In genomic region chr7:29364052-29364451, GRCm38 (mm10) we compare ENCODE assay signal across 7 mouse cellular contexts.
A peak's percentile ranks its signal among the peaks of the same experiment; 100 is the strongest.
DNase-seq lines count a peak whose midpoint lies in the region; ATAC-seq and TF ChIP-seq lines count a peak whose summit lies in the region.

No protein-coding gene starts in this region.

- peak; percentile 16; the same call in 1 of the 2 replicates for TF ChIP-seq CTCF in bone marrow, adult 2 months (IDR thresholded peaks at IDR 0.05; ENCODE audit: control insufficient read depth, insufficient read depth, low read length)
- TF ChIP-seq CTCF in embryonic fibroblast, embryonic 13.5 days (IDR thresholded peaks at IDR 0.05; ENCODE audit: borderline replicate concordance, insufficient read depth, low read length) = peak; percentile 40; the same call in 1 of the 2 replicates
- TF ChIP-seq CTCF in midbrain, postnatal 0 days (IDR thresholded peaks at IDR 0.05) = peak; percentile 82

- H3K36me3 ChIP-seq in midbrain, postnatal 0 days (ENCODE audit: insufficient read depth, low read length) = peaks cover 17% of the 10 kb centered on the region

- H3K9ac ChIP-seq in midbrain, postnatal 0 days (replicated peaks; ENCODE audit: low read length, poor library complexity, severe bottlenecking) = no peak overlapping the region

- no peak for TF ChIP-seq POLR2A in bone marrow, adult 2 months (IDR thresholded peaks at IDR 0.05; ENCODE audit: borderline replicate concordance, control insufficient read depth, low read depth, low read length)
- no peak for TF ChIP-seq POLR2A in embryonic fibroblast, embryonic 13.5 days (IDR thresholded peaks at IDR 0.05; ENCODE audit: low read depth, low read length)

- peak; percentile 61 for DNase-seq in ovary, postnatal 36 days (ENCODE audit: low spot score)
- no peak for DNase-seq in ovary, postnatal 14 days (ENCODE audit: low spot score)
- peak; percentile 62 to 68 for DNase-seq in left cerebral cortex, adult 9 months (ENCODE audit: low spot score in 2 of 2)
- DNase-seq in midbrain, postnatal 0 days (ENCODE audit: low spot score) = peak; percentile 52
- no peak for DNase-seq in spleen, postnatal 14 days (ENCODE audit: low spot score in 2 of 2)

- no peak overlapping the region for H3K4me2 ChIP-seq in midbrain, postnatal 0 days (ENCODE audit: low read depth, low read length, poor library complexity, severe bottlenecking)

- H3K27me3 ChIP-seq in midbrain, postnatal 0 days (ENCODE audit: insufficient read depth, low read length) = no peaks in the 10 kb centered on the region

- no peak for ATAC-seq in midbrain, postnatal 0 days (ENCODE audit: low FRiP score)

- H3K4me3 ChIP-seq in bone marrow, adult 2 months (replicated peaks; ENCODE audit: control insufficient read depth, low read depth, low read length) = no peak overlapping the region
- no peak overlapping the region for H3K4me3 ChIP-seq in embryonic fibroblast, embryonic 13.5 days (ENCODE audit: insufficient read depth, low read length)
- no peak overlapping the region for H3K4me3 ChIP-seq in midbrain, postnatal 0 days (ENCODE audit: low read depth, low read length)

- H3K4me1 ChIP-seq in bone marrow, adult 2 months (ENCODE audit: control insufficient read depth, insufficient read depth, low read length) = no peaks in the 10 kb centered on the region
- H3K4me1 ChIP-seq in embryonic fibroblast, embryonic 13.5 days (ENCODE audit: control insufficient read depth, insufficient read depth, low read length) = no peaks in the 10 kb centered on the region
- H3K4me1 ChIP-seq in midbrain, postnatal 0 days (ENCODE audit: insufficient read depth, low read length) = peaks cover 11% of the 10 kb centered on the region; the same call in 1 of the 2 replicates

- H3K9me3 ChIP-seq in midbrain, postnatal 0 days (ENCODE audit: low read length) = no peaks in the 10 kb centered on the region

- no peak overlapping the region for H3K27ac ChIP-seq in bone marrow, adult 2 months (ENCODE audit: control insufficient read depth, insufficient read depth, low read depth, low read length, poor library complexity)
- no peak overlapping the region for H3K27ac ChIP-seq in embryonic fibroblast, embryonic 13.5 days (ENCODE audit: insufficient read depth, low read length)
- no peak overlapping the region for H3K27ac ChIP-seq in midbrain, postnatal 0 days (ENCODE audit: low read depth, low read length)

- WGBS in bone marrow, adult 2 months = 75% methylated on average over 4 of the region's 4 CpGs
- WGBS in midbrain, postnatal 0 days = 13% methylated on average over 4 of the region's 4 CpGs

Comparison
In these comparisons a context has a peak if more than half of its experiments do, and no peak if none do; other contexts are left out.
1. DNase-seq: peak in ovary, postnatal 36 days (single experiment), left cerebral cortex, adult 9 months (2 of 2) and midbrain, postnatal 0 days (single experiment); none in ovary, postnatal 14 days (single experiment) and spleen, postnatal 14 days (0 of 2).
2. CTCF ChIP-seq: peak in every context shown above with its lines; median percentile 82 in midbrain, postnatal 0 days; 40 in embryonic fibroblast, embryonic 13.5 days; 16 in bone marrow, adult 2 months.